Mouse (Mus musculus) T-helper 2 cell (primary cell): ENCODE measurements at regions not wholly inside any gene's neighbourhood (a gene's known extent, or its start where the extent isn't known, plus 50 kb on each side); places are given as distances from the start of the nearest gene placed in this dataset.

Experiments used
- in situ Hi-C: fragments of 300-600 bp; cut with MboI, MseI; formaldehyde crosslinking; loops from one replicate; pipeline ENCODE4 v1.15.1; 2025; ENCODE audit warnings: high pct_unique_total_duplicates

DNA sequence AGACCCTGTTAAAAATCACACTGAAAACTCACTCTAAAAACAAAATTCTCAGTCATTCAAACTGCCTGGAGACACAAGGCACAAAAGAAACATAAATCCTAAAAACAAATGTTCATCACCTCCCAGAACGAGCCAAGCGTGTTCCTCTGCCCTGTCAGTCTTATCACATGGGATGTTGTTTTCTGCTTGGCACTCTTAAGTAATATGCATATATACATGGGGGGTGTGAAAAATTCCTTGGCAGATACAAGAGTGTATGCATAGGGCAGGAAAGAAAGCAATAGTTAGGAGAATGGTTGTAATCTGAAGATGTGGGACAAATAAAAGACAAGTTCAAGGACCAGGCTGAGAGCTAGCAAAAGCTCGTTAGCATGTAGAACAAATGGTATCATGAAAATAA, 179.4 kb downstream of the Qdpr start:
- in situ Hi-C loops: no loop called here

GRCm38 (mm10) chr5:45269391-45269790, 180.6 kb downstream of the Qdpr start:
- in situ Hi-C loops: no loop called here

DNA sequence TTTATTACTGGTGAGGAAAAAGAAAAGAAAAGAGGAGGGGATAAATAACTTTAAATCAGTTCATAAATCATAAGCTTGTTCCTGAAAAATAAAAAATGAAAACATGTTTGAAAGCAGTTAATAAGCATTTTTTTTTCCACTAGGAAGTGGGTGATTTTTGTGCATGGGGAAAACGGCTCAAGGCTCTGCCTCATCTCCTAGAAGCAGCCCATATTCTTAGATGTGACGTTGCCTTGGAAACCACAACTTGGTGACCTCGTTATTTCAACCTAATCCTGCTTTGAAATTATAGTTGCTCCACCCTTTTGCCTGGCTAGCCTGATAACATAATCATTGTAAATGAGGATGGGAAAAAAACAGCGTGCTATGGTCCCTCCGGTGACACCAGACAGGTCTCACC, 183.1 kb downstream of the Qdpr start:
- in situ Hi-C loops: no loop called here

- in situ Hi-C loops: no loop called here
Observed at GRCm38 (mm10) chr5:45258486-45258885, 191.6 kb downstream of the Qdpr start.

DNA sequence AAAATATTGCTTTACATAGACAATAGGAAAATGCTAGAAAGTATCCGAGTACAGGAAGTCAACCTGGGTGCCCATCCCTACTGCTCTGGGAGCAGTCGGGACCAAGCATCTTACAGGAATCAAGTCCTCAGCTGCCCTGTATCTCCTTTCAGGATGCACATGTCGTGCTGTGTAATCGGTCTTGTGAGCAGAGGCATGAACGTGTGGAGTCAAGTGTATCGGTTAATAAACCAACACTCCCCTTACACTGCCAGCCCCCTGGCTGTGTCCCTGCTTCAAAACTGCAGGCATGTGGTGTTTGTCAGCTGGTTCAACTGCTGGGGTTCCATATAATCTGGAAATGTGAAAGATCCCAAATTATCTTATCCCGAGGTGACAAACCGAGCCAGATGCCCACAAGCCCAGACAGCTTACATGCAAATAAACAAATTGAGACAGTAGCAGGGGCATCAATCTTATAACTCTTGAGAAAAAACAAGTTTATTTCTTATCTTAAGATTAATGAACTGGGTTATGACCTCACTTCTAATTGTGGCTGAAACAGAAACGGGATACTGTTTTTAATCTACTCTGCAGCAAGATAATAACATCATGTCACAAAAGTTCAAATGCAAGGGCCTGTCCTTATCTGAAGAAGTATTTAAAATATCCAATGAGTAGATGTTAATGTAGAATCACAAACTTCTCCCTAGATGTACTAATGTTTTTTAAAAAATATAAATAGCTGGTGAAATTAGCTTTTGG, 193.6 kb downstream of the Qdpr start:
- in situ Hi-C loops: no loop called here

GRCm38 (mm10) chr5:45231856-45232255, 218.2 kb downstream of the Qdpr start:
- in situ Hi-C loops: no loop called here

DNA sequence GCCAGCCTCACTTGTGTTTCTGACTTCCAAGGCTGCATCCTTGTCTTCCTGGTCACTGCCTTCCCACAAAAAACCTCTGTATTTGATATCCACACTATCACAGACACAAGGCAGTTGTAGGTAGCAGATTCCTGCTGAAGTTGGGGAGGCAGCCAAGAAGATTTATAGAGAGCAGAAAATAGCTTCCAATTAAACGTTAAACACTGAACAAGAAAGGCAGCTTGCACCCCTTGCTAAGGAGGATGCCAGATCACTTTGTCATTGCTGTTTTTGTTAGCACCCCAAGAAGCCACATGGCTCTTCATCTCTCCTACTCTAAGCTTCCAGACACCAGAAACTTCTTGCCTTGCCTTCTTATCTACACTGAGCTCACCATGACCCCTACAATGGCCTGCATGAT, 219.9 kb downstream of the Qdpr start:
- in situ Hi-C loops: no loop called here

GRCm38 (mm10) chr5:45229477-45229876, 220.6 kb downstream of the Qdpr start:
- in situ Hi-C loops: no loop called here

DNA sequence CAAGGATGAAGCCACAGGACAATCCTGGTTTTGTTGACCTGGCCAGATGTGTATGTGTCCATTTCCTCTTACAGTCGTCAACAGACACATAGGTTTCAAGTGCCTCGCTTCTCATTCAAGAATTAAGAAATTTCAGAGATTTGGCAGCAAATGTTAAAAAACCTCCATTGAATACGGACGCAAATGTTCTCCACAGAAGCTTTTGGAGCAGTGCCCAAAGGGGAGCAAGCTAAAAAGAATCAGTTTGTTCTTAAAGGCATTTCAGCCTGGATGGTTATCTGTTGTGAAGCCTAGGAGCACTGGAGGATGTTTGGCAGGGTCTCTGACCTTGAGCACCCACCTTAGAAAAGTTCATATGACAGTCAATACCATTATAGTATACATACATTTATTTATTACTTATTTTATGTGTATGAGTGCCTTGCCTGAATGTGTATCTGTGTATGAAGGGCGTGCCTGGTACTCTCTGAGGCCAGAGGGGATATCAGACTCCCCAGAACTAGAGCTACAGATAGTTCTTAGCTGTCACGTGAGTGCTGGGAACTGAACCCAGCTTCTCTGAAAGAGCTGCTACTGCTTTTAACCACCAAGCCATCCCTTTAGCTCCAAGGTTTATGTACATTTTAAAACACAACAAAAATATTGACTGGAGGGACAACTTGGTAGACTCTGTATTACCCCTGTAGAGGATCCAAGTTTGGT, 221.7 kb downstream of the Qdpr start:
- in situ Hi-C loops: no loop called here

DNA sequence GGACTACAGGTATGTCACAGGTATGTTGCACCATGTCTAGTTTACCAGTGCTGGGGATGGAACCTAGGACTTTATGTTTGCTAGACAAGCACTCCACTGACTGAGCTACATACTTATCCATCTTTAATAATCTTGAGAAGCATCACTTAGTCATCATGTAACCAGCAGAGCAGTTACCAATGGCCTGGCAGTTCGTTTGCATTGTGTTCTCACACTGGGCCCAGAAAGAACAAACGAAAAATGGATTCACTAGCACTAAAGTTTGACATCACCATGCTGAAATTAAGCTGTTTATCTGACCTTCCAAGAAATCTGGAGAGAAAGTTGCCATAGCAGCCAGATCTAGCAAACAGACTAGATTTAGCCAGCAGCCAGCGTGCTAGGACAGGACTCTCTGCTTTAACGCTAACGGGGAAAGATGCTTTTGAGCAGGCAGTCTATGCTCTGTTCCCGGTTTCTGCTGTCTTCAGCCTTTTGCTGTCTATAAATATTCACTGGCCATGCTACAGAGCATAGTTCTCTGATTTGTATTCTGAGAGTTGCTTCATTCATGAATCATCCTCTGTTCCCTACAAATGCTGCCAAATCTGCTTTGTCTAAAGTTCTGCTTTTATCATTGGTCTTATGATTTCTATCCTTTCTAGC, 229.6 kb downstream of the Qdpr start:
- in situ Hi-C loops: no loop called here

- in situ Hi-C loops: no loop called here
Observed at GRCm38 (mm10) chr5:45219558-45219957, 230.5 kb downstream of the Qdpr start.

- in situ Hi-C loops: no loop called here
Observed at GRCm38 (mm10) chr5:45219101-45219500, 230.9 kb downstream of the Qdpr start.

DNA sequence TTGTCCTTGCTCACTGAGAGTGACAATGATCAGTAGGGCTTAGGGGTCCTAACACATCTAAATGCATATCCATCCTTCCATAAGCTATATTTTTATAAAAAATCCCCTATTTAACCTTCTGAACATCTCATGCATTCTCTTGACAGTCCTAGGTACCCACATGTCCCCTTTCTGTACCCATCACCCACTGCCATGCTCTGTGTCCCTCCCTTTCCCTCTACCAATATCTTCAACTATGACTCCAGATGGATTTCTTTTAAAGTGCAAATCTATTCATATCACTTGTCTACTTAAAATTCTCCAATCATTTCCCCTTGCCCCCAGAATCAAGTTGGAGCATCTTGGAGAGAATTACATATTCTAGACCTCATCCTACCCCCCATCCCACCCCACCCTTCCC, 235.6 kb downstream of the Qdpr start:
- in situ Hi-C loops: no loop called here

DNA sequence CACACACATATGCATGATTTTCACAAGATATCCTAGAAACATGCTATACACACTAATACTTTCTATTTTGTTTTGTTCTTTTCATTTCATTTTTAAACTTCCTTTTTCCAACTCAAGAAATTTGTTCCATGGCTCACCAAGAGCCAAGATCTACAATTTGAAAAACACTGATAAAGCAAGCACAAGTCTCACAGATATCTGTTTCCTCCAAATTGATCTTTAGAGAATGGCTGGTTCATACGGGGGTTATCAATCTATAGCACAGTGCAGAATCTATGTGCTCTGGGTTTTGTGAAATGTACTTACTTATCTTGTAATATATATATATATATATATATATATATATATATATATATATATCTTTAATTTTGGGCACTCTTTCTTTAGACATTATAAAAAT, 251.6 kb downstream of the Qdpr start:
- in situ Hi-C loops: no loop called here

GRCm38 (mm10) chr5:45196159-45196558, 253.9 kb downstream of the Qdpr start:
- in situ Hi-C loops: no loop called here

DNA sequence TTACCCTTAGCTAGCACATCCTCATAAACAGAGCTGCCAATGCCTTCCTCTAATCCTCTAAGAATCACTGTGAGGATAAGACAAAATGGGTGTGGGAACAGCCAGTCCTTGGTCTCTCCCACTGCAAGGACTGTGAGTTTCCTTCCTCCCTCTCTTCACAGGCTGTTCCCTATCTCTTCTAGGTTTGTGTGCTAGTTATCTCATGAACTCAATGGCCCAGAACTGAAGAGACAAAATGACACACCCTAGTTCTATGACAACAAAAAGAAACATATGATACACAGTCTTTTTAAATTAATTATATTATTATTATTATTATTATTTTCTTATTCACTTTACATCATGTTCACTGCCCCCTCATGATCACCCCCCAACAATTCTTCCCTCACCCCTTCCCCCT, 257.7 kb downstream of the Qdpr start:
- in situ Hi-C loops: no loop called here

DNA sequence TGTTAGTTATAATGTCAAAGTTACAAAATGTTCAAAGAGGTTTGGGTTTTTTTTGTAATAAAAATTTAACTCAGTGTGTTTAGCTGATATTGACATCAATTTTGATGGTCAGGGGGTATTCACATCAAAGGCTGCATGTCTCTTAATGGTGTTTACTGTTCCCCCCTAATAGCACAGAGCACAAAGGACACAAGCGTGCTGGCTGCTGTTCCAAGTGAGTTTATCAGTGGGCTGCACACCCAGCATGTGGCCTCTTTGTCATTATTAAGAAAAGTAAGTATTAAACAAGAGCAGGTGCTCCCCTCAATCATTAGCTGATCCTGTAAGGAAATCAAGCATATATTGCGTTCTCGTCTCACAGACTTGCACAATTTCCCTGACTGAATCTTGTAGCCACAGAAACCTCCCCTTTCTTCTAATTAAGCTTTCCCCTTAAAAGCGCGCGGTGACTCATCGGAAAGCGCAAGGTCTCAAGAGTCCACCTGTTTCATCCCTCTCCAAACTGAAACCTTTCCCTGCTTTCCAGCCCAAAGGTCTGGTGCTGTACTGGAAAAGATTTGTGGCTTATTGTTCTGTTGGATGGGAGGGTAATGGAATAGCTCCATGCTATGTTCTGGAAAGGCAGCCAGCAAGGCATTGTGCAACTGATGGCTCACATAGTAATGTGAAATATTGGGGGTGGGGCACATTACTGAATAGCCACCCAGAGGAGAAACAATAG, 276.8 kb downstream of the Qdpr start:
- in situ Hi-C loops: no loop called here

- in situ Hi-C loops: no loop called here
Observed at GRCm38 (mm10) chr5:45159194-45159593, 290.8 kb downstream of the Qdpr start.

- in situ Hi-C loops: no loop called here
Observed at GRCm38 (mm10) chr5:45154936-45155335, 295.1 kb downstream of the Qdpr start.

GRCm38 (mm10) chr5:45144186-45144585, 305.9 kb downstream of the Qdpr start:
- in situ Hi-C loops: no loop called here

GRCm38 (mm10) chr5:45137198-45137973, 312.6 kb downstream of the Qdpr start:
- in situ Hi-C loops: no loop called here
